Mouse (Mus musculus) B cell, adult 2 months (primary cell): ENCODE measurements at regions not wholly inside any gene's neighbourhood (a gene's known extent, or its start where the extent isn't known, plus 50 kb on each side); places are given as distances from the start of the nearest gene placed in this dataset.

ENCODE experiments used
- DNase-seq, 2 experiments: peaks; one replicate each; pipeline ENCODE4 v3.0.0; 2022

GRCm38 (mm10) chr3:66422445-66423037 lies 125.9 kb upstream of the Veph1 start:
- no peak for DNase-seq

- peak; percentile 5 to 7 for DNase-seq
Measured at GRCm38 (mm10) chr3:66410706-66411277, 114.2 kb upstream of the Veph1 start.

- no peak for DNase-seq
Measured at GRCm38 (mm10) chr3:66408791-66409190, 112.2 kb upstream of the Veph1 start.

GRCm38 (mm10) chr3:66405645-66406044 lies 109.0 kb upstream of the Veph1 start:
- DNase-seq: no peak

- no peak for DNase-seq
Measured at GRCm38 (mm10) chr3:66403707-66404106, 107.1 kb upstream of the Veph1 start.

- no peak for DNase-seq
Measured at GRCm38 (mm10) chr3:66400791-66401568, 104.3 kb upstream of the Veph1 start.

GRCm38 (mm10) chr3:66398214-66399150 lies 101.8 kb upstream of the Veph1 start:
- DNase-seq: peak; percentile 2 to 6

- no peak for DNase-seq
Measured at GRCm38 (mm10) chr3:66375088-66375910, 78.7 kb upstream of the Veph1 start.

GRCm38 (mm10) chr3:66374603-66375002 lies 78.0 kb upstream of the Veph1 start:
- DNase-seq: no peak

- no peak for DNase-seq
Measured at GRCm38 (mm10) chr3:66373807-66374575, 77.4 kb upstream of the Veph1 start.
